Mouse (Mus musculus) liver, embryonic 15.5 days (tissue): ENCODE measurements at regions not wholly inside any gene's neighbourhood (a gene's known extent, or its start where the extent isn't known, plus 50 kb on each side); places are given as distances from the start of the nearest gene placed in this dataset.

Experiments used
- ATAC-seq: fragments of 200-750 bp; cut with Nextera tagmentation; 2 replicates; pipeline ENCODE4 v1.8.0; 2017; ENCODE audit warnings: moderate number of reproducible peaks, mild to moderate bottlenecking, moderate library complexity; ENCODE audit not compliant: insufficient read depth
- H3K27ac ChIP-seq: fragments of 300-500 bp; sonication (generic); replicated peaks from 2 replicates; pipeline ENCODE4 v1.5.1; 2015; ENCODE audit warnings: mild to moderate bottlenecking, inconsistent platforms
- H3K27me3 ChIP-seq: fragments of 300-500 bp; sonication (generic); 2 replicates; pipeline ENCODE4 v1.6.1; 2015; ENCODE audit warnings: mild to moderate bottlenecking, inconsistent platforms
- H3K36me3 ChIP-seq: fragments of 300-500 bp; sonication (generic); replicated peaks from 2 replicates; pipeline ENCODE4 v1.6.1; 2015; ENCODE audit warnings: moderate library complexity, mild to moderate bottlenecking, inconsistent platforms
- H3K4me1 ChIP-seq: fragments of 300-500 bp; sonication (generic); replicated peaks from 2 replicates; pipeline ENCODE4 v1.6.1; 2015; ENCODE audit warnings: inconsistent platforms
- H3K4me2 ChIP-seq: fragments of 300-500 bp; sonication (generic); 2 replicates; pipeline ENCODE4 v1.6.1; 2015; ENCODE audit warnings: moderate library complexity, mild to moderate bottlenecking, inconsistent platforms
- H3K4me3 ChIP-seq: fragments of 300-500 bp; sonication (generic); replicated peaks from 2 replicates; pipeline ENCODE4 v1.5.1; 2015; ENCODE audit warnings: mild to moderate bottlenecking, inconsistent platforms
- H3K9ac ChIP-seq: fragments of 300-500 bp; sonication (generic); 2 replicates; pipeline ENCODE4 v1.6.1; 2015; ENCODE audit warnings: moderate library complexity, mild to moderate bottlenecking, inconsistent platforms
- H3K9me3 ChIP-seq: fragments of 300-500 bp; sonication (generic); replicated peaks from 2 replicates; pipeline ENCODE4 v1.6.1; 2016; ENCODE audit warnings: inconsistent platforms
- WGBS: fragments of 180-500 bp; shearing (Covaris S2); methylation state at CpG from one replicate; pipeline ENCODE4 v1.1.7; 2015; ENCODE audit warnings: mixed read lengths; ENCODE audit not compliant: insufficient replicate concordance; 5-methylcytosine and 5-hydroxymethylcytosine counted together

GRCm38 (mm10) chr8:18536059-18536458, 442.0 kb downstream of the Defb40 start:
- WGBS = 43% methylated on average over 2 of the region's 2 CpGs
- H3K9me3 ChIP-seq = no peaks in the 10 kb centered on the region

GRCm38 (mm10) chr8:18528120-18528519, 449.9 kb downstream of the Defb40 start:
- no peaks in the 10 kb centered on the region for H3K9me3 ChIP-seq
- H3K4me1 ChIP-seq = no peaks in the 10 kb centered on the region
- H3K4me3 ChIP-seq = no peak overlapping the region
- H3K27ac ChIP-seq = no peak overlapping the region
- H3K9ac ChIP-seq = no peak overlapping the region
- no peak for ATAC-seq
- no peaks in the 10 kb centered on the region for H3K27me3 ChIP-seq
- 63% methylated on average over 6 of the region's 6 CpGs for WGBS
- no peaks in the 10 kb centered on the region for H3K36me3 ChIP-seq
- H3K4me2 ChIP-seq = no peak overlapping the region

More at GRCm38 (mm10) chr8:18536059-18536458, 442.0 kb downstream of the Defb40 start:
- Histone ChIP-seq H3K9ac (no peak overlapping the region), H3K36me3 (no peaks in the 10 kb centered on the region), H3K4me2 (no peak overlapping the region), H3K27me3 (no peaks in the 10 kb centered on the region), H3K4me3 (no peak overlapping the region), H3K27ac (no peak overlapping the region), H3K4me1 (no peaks in the 10 kb centered on the region)
- ATAC-seq = no peak

- no peaks in the 10 kb centered on the region for H3K27me3 ChIP-seq
- no peak overlapping the region for H3K4me3 ChIP-seq
- H3K9ac ChIP-seq = no peak overlapping the region
- no peaks in the 10 kb centered on the region for H3K9me3 ChIP-seq
- H3K27ac ChIP-seq = no peak overlapping the region
- ATAC-seq = no peak
- WGBS = 43% methylated on average over 2 of the region's 2 CpGs
- no peak overlapping the region for H3K4me2 ChIP-seq
- no peaks in the 10 kb centered on the region for H3K4me1 ChIP-seq
- no peaks in the 10 kb centered on the region for H3K36me3 ChIP-seq
These were observed 465.6 kb downstream of the Defb40 start for GRCm38 (mm10) chr8:18512409-18512808.

- 0 out of 2 replicates have a peak, but pooled peaks have one; percentile 25 for ATAC-seq
- no peaks in the 10 kb centered on the region for H3K27me3 ChIP-seq
- no peaks in the 10 kb centered on the region for H3K36me3 ChIP-seq
- H3K9me3 ChIP-seq = no peaks in the 10 kb centered on the region
- H3K4me3 ChIP-seq = no peak overlapping the region
- H3K27ac ChIP-seq = no peak overlapping the region
- no peak overlapping the region for H3K9ac ChIP-seq
- H3K4me2 ChIP-seq = no peak overlapping the region
- H3K4me1 ChIP-seq = no peaks in the 10 kb centered on the region
- 53% methylated on average over 13 of the region's 13 CpGs for WGBS
These were observed 471.7 kb downstream of the Defb40 start for GRCm38 (mm10) chr8:18506158-18507022.

GRCm38 (mm10) chr8:18490620-18491019, 487.4 kb downstream of the Defb40 start:
- no peaks in the 10 kb centered on the region for H3K9me3 ChIP-seq
- no peak overlapping the region for H3K9ac ChIP-seq
- H3K27me3 ChIP-seq = no peaks in the 10 kb centered on the region
- no peak overlapping the region for H3K4me3 ChIP-seq
- no peaks in the 10 kb centered on the region for H3K36me3 ChIP-seq
- no peaks in the 10 kb centered on the region for H3K4me1 ChIP-seq
- H3K27ac ChIP-seq = no peak overlapping the region
- 55% methylated on average over 5 of the region's 5 CpGs for WGBS
- no peak overlapping the region for H3K4me2 ChIP-seq
- ATAC-seq = no peak

DNA sequence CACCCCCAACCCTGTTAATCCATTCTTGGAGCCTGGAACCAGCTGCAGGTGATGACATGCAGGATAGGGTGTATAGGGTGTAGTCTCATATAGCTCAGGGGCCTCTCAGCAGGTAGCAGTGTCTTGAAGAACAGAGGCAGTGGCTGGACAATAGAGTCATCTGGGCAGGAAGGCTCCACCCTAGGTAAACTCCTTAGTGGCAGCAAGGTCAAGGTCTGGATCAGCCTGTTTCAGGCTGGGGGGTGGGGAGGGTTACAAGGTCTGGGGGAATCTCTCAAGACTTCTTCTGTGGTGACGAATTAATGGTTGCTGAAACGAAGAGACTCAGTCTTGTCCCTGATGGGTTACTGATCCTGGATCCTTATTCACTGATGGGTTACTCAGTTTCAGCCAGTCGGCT, 498.0 kb downstream of the Defb40 start:
- no peak overlapping the region for H3K27ac ChIP-seq
- no peaks in the 10 kb centered on the region for H3K9me3 ChIP-seq
- H3K4me2 ChIP-seq = no peak overlapping the region
- no peak for ATAC-seq
- no peak overlapping the region for H3K9ac ChIP-seq
- no peaks in the 10 kb centered on the region for H3K4me1 ChIP-seq
- no peaks in the 10 kb centered on the region for H3K36me3 ChIP-seq
- 56% methylated on average over 3 of the region's 3 CpGs for whole genome bisulfite sequencing
- no peak overlapping the region for H3K4me3 ChIP-seq
- H3K27me3 ChIP-seq = no peaks in the 10 kb centered on the region

DNA sequence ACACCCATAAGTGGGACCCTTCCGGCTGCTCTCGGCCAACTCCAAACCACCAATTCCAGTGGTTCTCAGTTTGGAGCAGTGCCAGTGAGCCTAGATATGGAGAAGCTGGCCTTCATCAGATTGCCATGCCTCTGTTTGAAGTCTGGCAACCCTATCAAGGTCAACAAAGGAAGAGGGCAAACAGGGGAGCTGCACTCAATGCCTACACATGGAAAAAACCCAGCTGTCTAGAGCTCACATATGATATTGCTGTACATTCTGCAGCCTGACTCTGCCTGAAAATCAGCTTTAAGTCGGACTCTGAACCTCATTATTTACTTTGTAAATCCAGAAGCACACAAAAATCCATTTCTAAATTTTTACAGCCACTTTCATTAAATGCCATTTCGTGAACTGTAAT, 499.9 kb downstream of the Defb40 start:
- Histone ChIP-seq H3K36me3 (no peaks in the 10 kb centered on the region), H3K27me3 (no peaks in the 10 kb centered on the region), H3K4me2 (no peak overlapping the region), H3K9me3 (no peaks in the 10 kb centered on the region), H3K4me3 (no peak overlapping the region), H3K9ac (no peak overlapping the region), H3K27ac (no peak overlapping the region), H3K4me1 (no peaks in the 10 kb centered on the region)
- no peak for ATAC-seq
- WGBS = 60% methylated on average over 4 of the region's 4 CpGs

DNA sequence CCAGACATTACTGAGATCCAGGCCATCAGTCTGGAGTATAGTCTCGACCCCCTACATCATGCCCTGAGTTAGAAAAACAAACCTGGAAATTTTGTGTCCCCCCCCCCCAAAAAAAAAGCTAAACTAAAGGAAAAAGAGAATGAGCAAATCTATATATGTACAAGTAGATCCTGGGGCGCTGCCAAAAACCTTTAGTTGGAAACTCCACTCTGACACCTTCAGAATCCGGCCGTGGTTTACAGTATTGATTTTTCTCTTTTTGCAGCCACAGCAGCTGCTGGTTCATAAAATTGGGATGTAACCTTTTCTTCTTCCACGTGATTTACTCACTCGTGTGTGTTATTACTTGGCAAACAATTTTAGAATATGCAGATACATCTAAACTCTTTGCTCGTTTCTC, 510.5 kb downstream of the Defb40 start:
- WGBS = 55% methylated on average over 7 of the region's 7 CpGs
- no peak overlapping the region for H3K27ac ChIP-seq
- no peaks in the 10 kb centered on the region for H3K4me1 ChIP-seq
- no peak overlapping the region for H3K4me3 ChIP-seq
- no peaks in the 10 kb centered on the region for H3K27me3 ChIP-seq
- H3K9me3 ChIP-seq = no peaks in the 10 kb centered on the region
- H3K4me2 ChIP-seq = no peak overlapping the region
- no peaks in the 10 kb centered on the region for H3K36me3 ChIP-seq
- H3K9ac ChIP-seq = no peak overlapping the region
- no peak for ATAC-seq

DNA sequence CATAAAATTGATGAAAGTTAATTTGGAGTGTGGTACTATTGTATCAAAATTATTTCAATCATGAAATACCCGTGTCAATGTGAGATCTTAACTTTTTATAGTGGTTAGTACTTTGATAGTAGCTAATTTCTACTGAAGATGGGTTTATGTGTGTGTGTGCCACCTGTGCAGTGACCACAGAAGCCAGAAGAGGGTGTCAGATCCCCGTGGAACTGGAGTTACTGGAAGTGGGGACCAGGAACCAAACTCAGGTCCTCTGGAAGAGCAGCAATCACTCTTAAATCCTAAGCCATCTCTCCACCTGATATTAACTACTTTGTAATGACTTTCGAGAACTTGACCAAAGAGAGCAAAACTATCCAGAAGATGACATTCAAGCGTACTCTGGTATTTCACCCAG, 517.4 kb downstream of the Defb40 start:
- Histone ChIP-seq H3K4me3 (no peak overlapping the region), H3K27ac (no peak overlapping the region), H3K9me3 (no peaks in the 10 kb centered on the region), H3K36me3 (no peaks in the 10 kb centered on the region), H3K4me1 (no peaks in the 10 kb centered on the region), H3K9ac (no peak overlapping the region), H3K27me3 (no peaks in the 10 kb centered on the region), H3K4me2 (no peak overlapping the region)
- 49% methylated on average over 4 of the region's 4 CpGs for WGBS
- ATAC-seq = no peak

DNA sequence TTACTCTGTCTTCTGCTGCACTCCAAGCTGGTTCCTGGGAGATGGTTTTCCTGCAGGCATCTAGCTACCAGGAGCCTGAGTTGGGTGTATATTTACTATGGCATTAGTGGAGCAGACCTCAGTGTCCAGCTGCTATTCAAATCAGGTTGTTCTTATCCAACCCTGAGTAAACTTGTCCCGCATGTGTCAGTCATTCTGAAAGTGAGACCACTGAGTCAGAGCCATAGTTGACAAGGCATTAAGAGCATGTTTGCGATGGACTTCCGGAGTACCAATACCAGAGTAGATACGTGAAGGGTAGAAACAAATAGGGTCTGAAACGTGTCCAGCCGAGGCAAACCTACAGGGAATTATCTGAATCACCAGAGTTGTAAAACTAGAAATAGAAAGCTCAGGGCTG, 520.6 kb downstream of the Defb40 start:
- Histone ChIP-seq H3K4me3 (no peak overlapping the region), H3K9ac (no peak overlapping the region), H3K4me2 (no peak overlapping the region), H3K9me3 (no peaks in the 10 kb centered on the region), H3K27me3 (no peaks in the 10 kb centered on the region), H3K4me1 (no peaks in the 10 kb centered on the region), H3K36me3 (no peaks in the 10 kb centered on the region), H3K27ac (no peak overlapping the region)
- WGBS = 69% methylated on average over 6 of the region's 6 CpGs
- no peak for ATAC-seq

DNA sequence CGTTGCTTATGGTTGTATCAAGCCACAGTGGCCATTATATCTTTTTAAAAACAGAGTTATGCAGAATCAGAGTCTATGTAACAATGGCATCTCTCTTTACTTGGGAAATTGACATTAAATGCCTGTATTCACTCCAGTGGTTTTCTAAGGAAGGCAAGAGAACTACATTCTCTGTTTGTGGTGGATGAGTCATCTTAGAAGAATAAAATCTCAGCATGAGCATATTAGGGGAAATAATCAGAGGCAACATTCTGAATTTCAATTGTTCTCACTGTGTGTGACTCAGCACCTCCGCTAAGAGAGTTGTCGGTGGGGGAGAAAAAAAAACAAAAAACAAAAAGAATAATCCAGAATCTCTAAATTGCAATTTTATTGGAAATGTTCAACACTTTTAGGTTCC, 529.0 kb downstream of the Defb40 start:
- Histone ChIP-seq H3K9me3 (no peaks in the 10 kb centered on the region), H3K27me3 (no peaks in the 10 kb centered on the region), H3K4me2 (no peak overlapping the region), H3K4me1 (no peaks in the 10 kb centered on the region), H3K4me3 (no peak overlapping the region), H3K36me3 (no peaks in the 10 kb centered on the region), H3K9ac (no peak overlapping the region), H3K27ac (no peak overlapping the region)
- WGBS = 51% methylated on average over 3 of the region's 3 CpGs
- ATAC-seq = no peak

DNA sequence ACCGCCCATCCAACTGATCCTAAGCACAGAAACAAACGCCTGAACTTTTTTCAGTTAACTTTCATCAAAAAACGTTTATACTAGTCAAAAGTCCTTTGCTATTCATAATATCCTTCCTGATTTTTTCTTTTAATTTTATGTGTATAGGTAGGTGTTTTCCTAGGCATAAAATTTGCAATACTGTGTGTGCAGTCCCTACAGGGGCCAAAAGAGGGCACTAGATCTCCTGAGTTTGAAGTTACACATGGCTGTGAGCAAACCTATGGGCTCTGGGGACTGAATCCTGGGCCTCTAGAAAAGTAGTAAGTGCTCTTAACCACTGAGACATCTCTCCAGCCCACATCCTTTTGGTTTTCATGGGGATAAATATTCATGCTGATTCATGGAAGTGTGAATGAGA, 535.8 kb downstream of the Defb40 start:
- no peaks in the 10 kb centered on the region for H3K27me3 ChIP-seq
- 43% methylated on average over 3 of the region's 3 CpGs for WGBS
- no peaks in the 10 kb centered on the region for H3K36me3 ChIP-seq
- H3K4me3 ChIP-seq = no peak overlapping the region
- ATAC-seq = no peak
- H3K9me3 ChIP-seq = no peaks in the 10 kb centered on the region
- H3K4me2 ChIP-seq = no peak overlapping the region
- H3K9ac ChIP-seq = no peak overlapping the region
- H3K27ac ChIP-seq = no peak overlapping the region
- H3K4me1 ChIP-seq = no peaks in the 10 kb centered on the region
